Mouse (Mus musculus) embryonic facial prominence, embryonic 14.5 days (tissue): Measurements from ENCODE around the gene Abca17. TPM values are rescaled to one million over a fixed set of nuclear protein-coding genes. Genes with fewer than 3 reads are reported as not detected.

Source experiments
- ATAC-seq: fragments of 200-750 bp; cut with Nextera tagmentation; 2 replicates; pipeline ENCODE4 v1.8.0; 2017; ENCODE audit warnings: low read depth, moderate number of reproducible peaks, moderate TSS enrichment
- DNase-seq: peaks from one replicate; pipeline ENCODE4 v3.0.0-alpha.2; 2015; ENCODE audit warnings: low spot score
- H3K27ac ChIP-seq: fragments of 300-500 bp; sonication (generic); replicated peaks from 2 replicates; pipeline ENCODE4 v1.5.1; 2014; ENCODE audit warnings: low read depth, mild to moderate bottlenecking, low read length, moderate library complexity
- H3K27me3 ChIP-seq: fragments of 300-500 bp; sonication (generic); replicated peaks from 2 replicates; pipeline ENCODE4 v1.6.1; 2014; ENCODE audit warnings: low read length; ENCODE audit not compliant: control insufficient read depth, insufficient read depth
- H3K36me3 ChIP-seq: fragments of 300-500 bp; sonication (generic); 2 replicates; pipeline ENCODE4 v1.6.1; 2014; ENCODE audit warnings: low read length, mixed read lengths; ENCODE audit not compliant: control insufficient read depth, insufficient read depth
- H3K4me1 ChIP-seq: fragments of 300-500 bp; sonication (generic); 2 replicates; pipeline ENCODE4 v1.6.1; 2014; ENCODE audit warnings: antibody characterized with exemption, low read length; ENCODE audit not compliant: control insufficient read depth, insufficient read depth
- H3K4me2 ChIP-seq: fragments of 300-500 bp; sonication (generic); 2 replicates; pipeline ENCODE4 v1.6.1; 2014; ENCODE audit warnings: low read depth, mild to moderate bottlenecking, low read length, moderate library complexity, mixed read lengths
- H3K4me3 ChIP-seq: fragments of 300-500 bp; sonication (generic); 2 replicates; pipeline ENCODE4 v1.5.1; 2014; ENCODE audit warnings: low read depth, mild to moderate bottlenecking, low read length
- H3K9ac ChIP-seq: fragments of 300-500 bp; sonication (generic); 2 replicates; pipeline ENCODE4 v1.6.1; 2014; ENCODE audit warnings: low read depth, mild to moderate bottlenecking, low read length, moderate library complexity, mixed read lengths
- H3K9me3 ChIP-seq: fragments of 300-500 bp; sonication (generic); 2 replicates; pipeline ENCODE4 v1.6.1; 2016; ENCODE audit warnings: low read length; ENCODE audit not compliant: control insufficient read depth
- WGBS: fragments of 180-500 bp; shearing (Covaris S2); extraction: QIAGEN DNeasy Blood & Tissue Kit; methylation state at CpG from one replicate; pipeline ENCODE4 v1.1.7; 2014; 5-methylcytosine and 5-hydroxymethylcytosine counted together
- polyA plus RNA-seq: library from polyadenylated mRNA; unstranded; fragments of >200 nt; fragmentation: Nextera tagmentation; extraction: Ambion mirVana; gene quantifications from 2 replicates; pipeline ENCODE4 v1.2.1, GENCODE M21; 2014

Gene Abca17
- polyA plus RNA-seq, 1 experiment from 2014 or later, result not detected

- H3K27ac ChIP-seq, result no peak overlapping the region
- DNase-seq (no peak), ATAC-seq (no peak)
- no peak overlapping the region for H3K4me2 ChIP-seq
- 63% methylated on average over 1 of the region's 1 CpGs for WGBS
- no peak overlapping the region for H3K9ac ChIP-seq
- H3K4me1 ChIP-seq, result no peaks in the 10 kb centered on the region
- no peak overlapping the region for H3K4me3 ChIP-seq
- no peaks in the 10 kb centered on the region for H3K9me3 ChIP-seq
- no peaks in the 10 kb centered on the region for H3K36me3 ChIP-seq
- no peaks in the 10 kb centered on the region for H3K27me3 ChIP-seq
These were observed 83.7 kb downstream of the Abca17 start for GRCm38 (mm10) chr17:24267133-24267532.

GRCm38 (mm10) chr17:24264766-24265165 lies 86.1 kb downstream of the Abca17 start:
- Histone ChIP-seq H3K4me1 (no peaks in the 10 kb centered on the region), H3K9ac (no peak overlapping the region), H3K9me3 (no peaks in the 10 kb centered on the region), H3K4me2 (no peak overlapping the region), H3K27ac (no peak overlapping the region), H3K27me3 (no peaks in the 10 kb centered on the region), H3K36me3 (no peaks in the 10 kb centered on the region), H3K4me3 (no peak overlapping the region)
- ATAC-seq (no peak), DNase-seq (no peak)
- 84% methylated on average over 2 of the region's 2 CpGs for WGBS

GRCm38 (mm10) chr17:24260516-24260915 lies 90.4 kb downstream of the Abca17 start:
- no peaks in the 10 kb centered on the region for H3K9me3 ChIP-seq
- no peak overlapping the region for H3K4me2 ChIP-seq
- WGBS, result 67% methylated on average over 4 of the region's 4 CpGs
- H3K9ac ChIP-seq, result no peak overlapping the region
- no peak overlapping the region for H3K27ac ChIP-seq
- DNase-seq (no peak), ATAC-seq (no peak)
- no peaks in the 10 kb centered on the region for H3K27me3 ChIP-seq
- H3K36me3 ChIP-seq, result no peaks in the 10 kb centered on the region
- no peaks in the 10 kb centered on the region for H3K4me1 ChIP-seq
- no peak overlapping the region for H3K4me3 ChIP-seq

GRCm38 (mm10) chr17:24259702-24260101 lies 91.2 kb downstream of the Abca17 start:
- no peak for ATAC-seq
- no peaks in the 10 kb centered on the region for H3K4me1 ChIP-seq
- H3K4me2 ChIP-seq, result no peak overlapping the region
- H3K4me3 ChIP-seq, result no peak overlapping the region
- no peak for DNase-seq
- no peak overlapping the region for H3K9ac ChIP-seq
- H3K36me3 ChIP-seq, result no peaks in the 10 kb centered on the region
- 73% methylated on average over 5 of the region's 5 CpGs for WGBS
- H3K27ac ChIP-seq, result no peak overlapping the region
- H3K27me3 ChIP-seq, result no peaks in the 10 kb centered on the region
- H3K9me3 ChIP-seq, result no peaks in the 10 kb centered on the region

- Histone ChIP-seq H3K36me3 (no peaks in the 10 kb centered on the region), H3K4me3 (no peak overlapping the region), H3K27ac (no peak overlapping the region), H3K4me2 (no peak overlapping the region), H3K4me1 (no peaks in the 10 kb centered on the region), H3K9me3 (no peaks in the 10 kb centered on the region), H3K27me3 (no peaks in the 10 kb centered on the region), H3K9ac (no peak overlapping the region)
- DNase-seq (no peak), ATAC-seq (no peak)
- 66% methylated on average over 4 of the region's 4 CpGs for WGBS
These were observed 91.9 kb downstream of the Abca17 start for GRCm38 (mm10) chr17:24258981-24259380.

- no peaks in the 10 kb centered on the region for H3K27me3 ChIP-seq
- no peaks in the 10 kb centered on the region for H3K9me3 ChIP-seq
- H3K27ac ChIP-seq, result no peak overlapping the region
- 95% methylated on average over 2 of the region's 2 CpGs for WGBS
- DNase-seq (no peak), ATAC-seq (no peak)
- peaks cover 16% of the 10 kb centered on the region for H3K4me1 ChIP-seq
- peak overlapping the region; percentile 71; the same call in 1 of the 2 replicates for H3K4me2 ChIP-seq
- H3K4me3 ChIP-seq, result peak overlapping the region; percentile 69
- peaks cover 15% of the 10 kb centered on the region for H3K36me3 ChIP-seq
- H3K9ac ChIP-seq, result peak overlapping the region; percentile 75; the same call in 1 of the 2 replicates
These were observed 98.5 kb downstream of the Abca17 start for GRCm38 (mm10) chr17:24252329-24252728.

GRCm38 (mm10) chr17:24251320-24252069 lies 99.4 kb downstream of the Abca17 start, which contains the start of gene Ccnf:
Ccnf (minus strand) TSS chr17:24251484.
- Histone ChIP-seq H3K4me3 (peak within 1 kb of the TSS; percentile 69), H3K9ac (peak within 1 kb of the TSS; percentile 77), H3K4me1 (peaks cover 16% of the 10 kb centered on the region), H3K27me3 (no peaks in the 10 kb centered on the region), H3K36me3 (peaks cover 22% of the 10 kb centered on the region), H3K27ac (peak within 1 kb of the TSS; percentile 71), H3K4me2 (peak within 1 kb of the TSS; percentile 71), H3K9me3 (no peaks in the 10 kb centered on the region)
- ATAC-seq (peak; percentile 100), DNase-seq (peak; percentile 100)
- WGBS, result under 1% methylated on average over 27 of the region's 48 CpGs

GRCm38 (mm10) chr17:24250988-24251319 lies 99.9 kb downstream of the Abca17 start:
- ATAC-seq (no peak), DNase-seq (no peak)
- no peaks in the 10 kb centered on the region for H3K9me3 ChIP-seq
- peak overlapping the region; percentile 68 for H3K27ac ChIP-seq
- H3K9ac ChIP-seq, result peak overlapping the region; percentile 77
- peak overlapping the region; percentile 69 for H3K4me3 ChIP-seq
- 0% methylated on average over 17 of the region's 32 CpGs for WGBS
- no peaks in the 10 kb centered on the region for H3K27me3 ChIP-seq
- peak overlapping the region; percentile 71 for H3K4me2 ChIP-seq
- H3K4me1 ChIP-seq, result peaks cover 16% of the 10 kb centered on the region
- H3K36me3 ChIP-seq, result peaks cover 27% of the 10 kb centered on the region

- ATAC-seq (no peak), DNase-seq (no peak)
- H3K4me3 ChIP-seq, result no peak overlapping the region
- H3K36me3 ChIP-seq, result peaks cover 45% of the 10 kb centered on the region
- H3K27ac ChIP-seq, result no peak overlapping the region
- peaks cover 16% of the 10 kb centered on the region for H3K4me1 ChIP-seq
- H3K9me3 ChIP-seq, result peaks cover 5% of the 10 kb centered on the region; the same call in 1 of the 2 replicates
- H3K4me2 ChIP-seq, result no peak overlapping the region
- H3K27me3 ChIP-seq, result no peaks in the 10 kb centered on the region
- 93% methylated on average over 2 of the region's 2 CpGs for WGBS
- H3K9ac ChIP-seq, result no peak overlapping the region
These were observed 102.2 kb downstream of the Abca17 start for GRCm38 (mm10) chr17:24248641-24249040.
